Mouse (Mus musculus): Measurements from ENCODE around the gene Galnt2. TPM values are rescaled to one million over a fixed set of nuclear protein-coding genes. Genes with fewer than 3 reads are reported as not detected.
A peak's percentile ranks its signal among the peaks of the same experiment; 100 is the strongest.

Gene Galnt2
- polyA plus RNA-seq, 1 experiment from 2014 or later, result 43.7 TPM

DNA sequence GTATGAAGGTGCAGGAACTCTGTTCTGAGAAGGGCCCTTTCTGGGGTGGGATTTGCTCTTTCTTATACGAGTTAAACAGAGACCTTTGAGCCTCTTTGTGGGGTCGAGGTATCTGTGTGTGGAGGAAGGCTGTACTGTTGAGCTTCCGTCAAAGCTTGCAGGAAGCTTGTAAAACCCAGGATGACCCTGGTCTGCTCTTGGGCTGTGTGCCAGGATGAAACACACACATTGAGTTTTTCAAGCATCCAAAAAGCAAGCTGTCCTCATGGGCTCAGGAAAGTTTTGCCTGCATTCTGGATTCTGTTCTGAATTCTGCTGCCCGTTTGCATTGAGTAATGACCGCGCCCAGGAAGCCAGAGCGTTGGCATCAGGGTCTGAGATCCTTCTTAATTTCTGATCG is 32.8 kb downstream of the Galnt2 start:
- Histone ChIP-seq H3K9me3 (replicated peaks) (no peaks in the 10 kb centered on the region), H3K4me1 (peaks cover 56% of the 10 kb centered on the region), H3K27me3 (ENCODE audit: low read depth, poor library complexity, severe bottlenecking) (no peaks in the 10 kb centered on the region), H3K36me3 (no peaks in the 10 kb centered on the region), H3K4me3 (no peak overlapping the region), H3K27ac (no peak overlapping the region)
- DNase-seq (ENCODE audit: low spot score), result no peak
- WGBS, result 84% methylated on average over 8 of the region's 8 CpGs

- DNase-seq (ENCODE audit: low spot score), result no peak
- Histone ChIP-seq H3K9me3 (replicated peaks) (no peaks in the 10 kb centered on the region), H3K36me3 (no peaks in the 10 kb centered on the region), H3K4me3 (no peak overlapping the region), H3K27me3 (ENCODE audit: low read depth, poor library complexity, severe bottlenecking) (no peaks in the 10 kb centered on the region), H3K4me1 (peaks cover 51% of the 10 kb centered on the region), H3K27ac (no peak overlapping the region)
- WGBS, result 86% methylated on average over 12 of the region's 12 CpGs
Observed at GRCm38 (mm10) chr8:124264671-124265070, 33.5 kb downstream of the Galnt2 start.

DNA sequence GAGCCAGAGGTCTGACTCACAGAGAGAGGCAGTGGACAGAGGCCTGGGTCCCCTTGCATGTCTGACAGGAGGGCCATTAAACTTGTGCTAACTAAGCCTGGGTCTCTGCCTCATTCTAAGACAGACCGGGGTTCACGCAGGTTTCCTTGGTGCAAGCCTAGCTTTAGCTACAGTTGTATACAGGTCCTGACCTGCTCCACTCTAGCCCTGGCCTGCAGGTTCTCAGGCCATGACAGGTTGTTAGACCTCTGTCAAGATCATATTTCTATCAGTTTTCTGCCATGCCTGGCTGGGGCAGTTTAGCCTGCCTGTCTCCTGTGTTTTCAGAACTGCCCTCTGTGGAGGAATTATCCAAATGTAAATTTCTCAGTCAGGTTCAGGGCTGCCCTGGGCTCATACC is 33.9 kb downstream of the Galnt2 start:
- Histone ChIP-seq H3K27me3 (ENCODE audit: low read depth, poor library complexity, severe bottlenecking) (no peaks in the 10 kb centered on the region), H3K9me3 (replicated peaks) (no peaks in the 10 kb centered on the region), H3K4me3 (no peak overlapping the region), H3K27ac (no peak overlapping the region), H3K4me1 (peaks cover 47% of the 10 kb centered on the region), H3K36me3 (no peaks in the 10 kb centered on the region)
- DNase-seq (ENCODE audit: low spot score), result no peak
- WGBS, result 87% methylated on average over 2 of the region's 2 CpGs

DNA sequence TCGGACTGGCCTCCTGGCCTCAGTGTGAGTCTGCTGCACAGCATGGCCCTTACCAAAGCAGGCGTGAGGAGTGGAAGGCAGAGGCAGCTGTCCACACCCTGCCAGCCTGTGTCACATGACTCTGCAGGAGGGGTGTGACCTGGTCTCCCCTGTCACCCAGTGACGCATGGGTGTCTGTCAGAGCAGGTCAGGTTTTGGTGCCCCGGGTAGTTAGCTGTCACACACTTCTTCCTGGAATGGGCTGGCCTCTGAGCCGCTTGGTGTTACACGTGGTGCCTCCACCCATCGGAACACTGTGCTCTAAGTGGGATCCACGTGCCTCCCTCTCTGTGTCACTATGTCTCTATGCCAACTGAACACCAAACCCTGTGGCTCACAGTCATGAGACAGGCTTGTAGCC is 34.6 kb downstream of the Galnt2 start:
- Histone ChIP-seq H3K27me3 (ENCODE audit: low read depth, poor library complexity, severe bottlenecking) (no peaks in the 10 kb centered on the region), H3K4me1 (peaks cover 47% of the 10 kb centered on the region), H3K27ac (no peak overlapping the region; the same call in 1 of the 2 replicates), H3K36me3 (no peaks in the 10 kb centered on the region), H3K9me3 (replicated peaks) (no peaks in the 10 kb centered on the region), H3K4me3 (no peak overlapping the region)
- 67% methylated on average over 8 of the region's 8 CpGs for WGBS
- DNase-seq (ENCODE audit: low spot score), result no peak

DNA sequence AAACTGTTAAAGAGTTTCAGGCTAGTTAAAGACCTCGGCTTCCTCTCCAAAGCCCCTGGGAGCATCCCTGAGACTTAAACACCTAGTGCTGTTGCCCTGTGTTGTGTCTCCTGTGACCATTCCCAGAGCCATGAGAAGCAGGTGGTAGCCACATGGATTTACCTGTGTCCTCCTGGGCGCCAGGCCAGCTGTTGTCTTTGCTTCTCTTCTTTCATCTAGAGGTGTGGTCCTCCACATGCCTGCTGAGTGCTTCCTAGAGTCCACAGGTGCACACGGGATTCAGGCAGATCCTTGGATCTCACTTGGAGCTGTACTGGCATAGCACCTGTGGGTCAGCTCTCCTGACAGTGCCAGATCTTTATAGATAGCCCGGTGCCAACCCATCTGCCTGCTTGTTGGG is 36.0 kb downstream of the Galnt2 start:
- Histone ChIP-seq H3K4me1 (peaks cover 56% of the 10 kb centered on the region), H3K27ac (no peak overlapping the region), H3K9me3 (replicated peaks) (no peaks in the 10 kb centered on the region), H3K36me3 (peaks cover under 1% of the 10 kb centered on the region; the same call in 1 of the 2 replicates), H3K27me3 (ENCODE audit: low read depth, poor library complexity, severe bottlenecking) (no peaks in the 10 kb centered on the region), H3K4me3 (no peak overlapping the region)
- DNase-seq (ENCODE audit: low spot score), result no peak
- 91% methylated on average over 4 of the region's 4 CpGs for WGBS

DNA sequence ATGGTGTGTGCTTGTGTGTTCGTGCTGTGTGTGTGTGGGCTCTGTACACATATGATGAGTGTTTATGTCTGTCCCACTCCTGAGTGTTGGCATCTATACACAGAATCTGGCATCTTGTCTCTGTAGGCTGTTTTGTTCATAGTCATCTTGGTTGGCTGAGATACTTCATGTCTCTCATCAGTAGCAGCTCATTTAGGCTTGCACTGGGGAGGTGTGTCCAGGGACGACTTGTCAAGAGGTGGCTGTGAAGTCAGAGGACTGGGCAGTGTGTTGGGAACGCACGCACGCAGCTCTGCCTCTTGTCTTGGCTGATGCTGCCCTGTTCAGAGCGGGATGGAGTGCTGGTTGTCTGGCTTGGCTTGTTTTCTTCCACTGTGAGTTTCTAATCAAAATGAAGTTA is 39.3 kb downstream of the Galnt2 start:
- Histone ChIP-seq H3K27ac (no peak overlapping the region), H3K9me3 (replicated peaks) (no peaks in the 10 kb centered on the region), H3K36me3 (peaks cover 4% of the 10 kb centered on the region), H3K4me3 (no peak overlapping the region), H3K27me3 (ENCODE audit: low read depth, poor library complexity, severe bottlenecking) (no peaks in the 10 kb centered on the region), H3K4me1 (peaks cover 54% of the 10 kb centered on the region)
- 66% methylated on average over 6 of the region's 6 CpGs for WGBS
- DNase-seq (ENCODE audit: low spot score), result no peak

DNA sequence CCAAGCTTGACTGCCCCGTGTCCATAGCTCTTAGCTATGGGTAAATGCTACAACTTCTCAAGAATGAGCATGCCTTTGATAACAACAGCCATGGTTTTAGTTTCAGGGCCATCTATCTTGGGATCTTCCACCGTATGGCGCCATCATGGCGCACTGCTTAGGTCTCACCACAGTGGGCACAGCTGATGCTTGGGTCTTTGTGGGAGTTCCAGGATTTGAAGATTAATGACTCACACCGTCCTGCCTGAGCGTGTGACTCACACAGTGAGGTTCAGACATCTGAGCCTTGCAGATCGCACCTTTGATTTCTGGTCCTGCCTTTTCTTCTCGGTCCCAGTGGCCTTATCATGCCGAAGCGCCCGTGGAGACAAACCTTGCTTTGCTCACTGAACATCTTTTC is 39.7 kb downstream of the Galnt2 start:
- Histone ChIP-seq H3K27ac (no peak overlapping the region), H3K36me3 (peaks cover 8% of the 10 kb centered on the region), H3K9me3 (replicated peaks) (no peaks in the 10 kb centered on the region), H3K4me3 (no peak overlapping the region), H3K4me1 (peaks cover 50% of the 10 kb centered on the region), H3K27me3 (ENCODE audit: low read depth, poor library complexity, severe bottlenecking) (no peaks in the 10 kb centered on the region)
- 75% methylated on average over 11 of the region's 11 CpGs for WGBS
- DNase-seq (ENCODE audit: low spot score), result no peak

DNA sequence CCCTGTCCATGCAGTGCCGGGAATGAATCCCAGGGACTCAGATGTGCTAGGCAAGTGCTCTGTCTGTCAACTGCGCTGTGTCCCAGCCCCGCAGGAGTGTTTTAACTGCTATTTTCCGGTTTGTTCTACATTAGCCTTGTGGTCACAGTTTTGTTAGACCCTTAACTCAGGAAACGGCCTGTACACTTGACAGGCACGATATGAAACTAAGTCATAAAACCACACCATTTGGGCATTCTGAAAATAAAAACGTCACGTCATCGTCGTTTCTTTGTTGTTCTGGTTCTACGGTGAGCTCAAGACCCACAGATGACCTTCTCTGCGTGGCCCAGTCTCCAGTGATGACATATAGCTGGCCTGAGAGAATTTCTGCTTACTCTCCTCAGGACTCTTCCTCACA is 40.3 kb downstream of the Galnt2 start:
- DNase-seq (ENCODE audit: low spot score), result no peak
- WGBS, result 84% methylated on average over 12 of the region's 12 CpGs
- Histone ChIP-seq H3K27me3 (ENCODE audit: low read depth, poor library complexity, severe bottlenecking) (no peaks in the 10 kb centered on the region), H3K4me1 (peaks cover 47% of the 10 kb centered on the region), H3K4me3 (no peak overlapping the region), H3K9me3 (replicated peaks) (no peaks in the 10 kb centered on the region), H3K27ac (no peak overlapping the region), H3K36me3 (peaks cover 15% of the 10 kb centered on the region)

- DNase-seq (ENCODE audit: low spot score), result no peak
Observed at GRCm38 (mm10) chr8:124272792-124273191, 41.6 kb downstream of the Galnt2 start.

DNA sequence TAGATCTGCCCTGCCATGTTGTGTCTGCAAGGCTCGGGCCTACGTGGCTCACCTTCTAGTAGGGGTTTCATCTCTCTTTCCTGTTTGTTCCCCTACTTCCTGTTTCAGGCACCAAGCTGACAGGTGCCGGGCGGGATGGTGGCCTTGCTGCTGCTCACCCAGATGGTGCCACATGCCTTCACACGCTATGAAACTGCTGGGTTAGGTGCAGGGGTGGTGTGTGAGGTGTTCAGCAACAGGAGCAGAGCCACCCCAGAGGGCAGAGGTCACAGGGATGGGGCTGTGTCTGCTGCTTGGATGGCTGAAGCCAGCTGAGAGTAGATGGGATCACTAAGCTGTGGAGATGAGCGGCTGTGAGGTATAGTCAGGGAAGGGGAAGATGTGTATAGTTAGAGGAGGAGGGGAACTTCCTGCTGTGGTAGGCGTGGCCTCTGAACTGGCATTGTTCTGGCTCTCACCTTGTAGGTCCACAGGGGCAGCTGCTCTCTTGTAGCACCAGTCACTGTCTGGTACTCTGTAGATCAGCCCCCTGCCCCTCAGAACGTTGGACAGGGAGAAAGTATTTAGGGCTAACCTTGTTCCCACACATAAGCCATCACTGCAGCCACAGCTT is 42.5 kb downstream of the Galnt2 start:
- H3K4me3 ChIP-seq, result no peak overlapping the region
- no peaks in the 10 kb centered on the region for H3K27me3 ChIP-seq (ENCODE audit: low read depth, poor library complexity, severe bottlenecking)
- peaks cover 47% of the 10 kb centered on the region for H3K4me1 ChIP-seq
- H3K9me3 ChIP-seq (replicated peaks), result no peaks in the 10 kb centered on the region
- H3K27ac ChIP-seq, result peak overlapping the region; percentile 16; the same call in 1 of the 2 replicates
- 65% methylated on average over 8 of the region's 8 CpGs for WGBS
- H3K36me3 ChIP-seq, result peaks cover 19% of the 10 kb centered on the region
- DNase-seq (ENCODE audit: low spot score), result no peak

More at GRCm38 (mm10) chr8:124272792-124273191, 41.6 kb downstream of the Galnt2 start:
- Histone ChIP-seq H3K27ac (no peak overlapping the region), H3K4me3 (no peak overlapping the region), H3K9me3 (replicated peaks) (no peaks in the 10 kb centered on the region), H3K27me3 (ENCODE audit: low read depth, poor library complexity, severe bottlenecking) (no peaks in the 10 kb centered on the region), H3K4me1 (peaks cover 47% of the 10 kb centered on the region), H3K36me3 (peaks cover 16% of the 10 kb centered on the region)
- WGBS, result 60% methylated on average over 3 of the region's 3 CpGs

GRCm38 (mm10) chr8:124274441-124275120 is 43.4 kb downstream of the Galnt2 start:
- no peak overlapping the region for H3K27ac ChIP-seq
- no peaks in the 10 kb centered on the region for H3K27me3 ChIP-seq (ENCODE audit: low read depth, poor library complexity, severe bottlenecking)
- peaks cover 19% of the 10 kb centered on the region for H3K36me3 ChIP-seq
- no peak for DNase-seq (ENCODE audit: low spot score)
- WGBS, result 67% methylated on average over 10 of the region's 10 CpGs
- H3K4me3 ChIP-seq, result no peak overlapping the region
- H3K4me1 ChIP-seq, result peaks cover 47% of the 10 kb centered on the region
- H3K9me3 ChIP-seq (replicated peaks), result no peaks in the 10 kb centered on the region

DNA sequence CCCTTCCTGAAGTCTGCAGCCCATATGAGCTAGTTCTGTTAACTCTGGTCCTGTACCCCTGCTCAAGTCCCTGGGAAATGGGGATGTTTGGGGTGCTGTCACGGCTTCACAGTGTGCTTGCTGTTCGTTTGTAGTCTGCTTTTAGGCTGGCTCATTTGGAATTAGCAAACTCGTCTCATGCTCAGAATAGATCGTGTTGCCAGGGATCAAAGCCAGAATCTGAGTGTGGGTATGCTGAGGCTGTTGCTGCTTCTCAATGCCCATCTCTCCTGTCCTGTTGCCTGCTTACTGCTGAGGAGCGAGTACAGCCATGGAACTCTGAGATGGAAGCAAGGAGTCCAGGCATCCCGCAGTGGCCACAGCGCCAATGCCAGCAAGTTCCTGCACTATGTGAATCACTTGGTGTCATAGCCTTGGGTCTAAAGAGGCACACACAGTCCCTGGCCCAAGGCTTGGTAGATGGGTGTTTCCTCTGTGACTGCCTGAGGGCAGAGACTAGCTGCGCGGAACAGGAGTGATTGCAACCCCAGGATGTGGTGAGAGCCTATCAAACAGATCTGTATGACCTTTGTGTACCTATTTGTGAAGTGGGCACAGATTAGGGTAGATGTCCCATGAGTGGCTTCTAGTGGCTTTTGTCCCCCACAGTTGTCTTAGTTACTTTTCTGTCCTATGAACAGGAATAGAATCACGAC is 44.3 kb downstream of the Galnt2 start:
- no peaks in the 10 kb centered on the region for H3K9me3 ChIP-seq (replicated peaks)
- H3K4me1 ChIP-seq, result peaks cover 44% of the 10 kb centered on the region
- DNase-seq (ENCODE audit: low spot score), result no peak
- no peak overlapping the region for H3K27ac ChIP-seq
- no peaks in the 10 kb centered on the region for H3K27me3 ChIP-seq (ENCODE audit: low read depth, poor library complexity, severe bottlenecking)
- no peak overlapping the region for H3K4me3 ChIP-seq
- H3K36me3 ChIP-seq, result peaks cover 19% of the 10 kb centered on the region
- WGBS, result 93% methylated on average over 10 of the region's 10 CpGs
